Mouse (Mus musculus) bone marrow, adult 2 months (tissue): ENCODE results near the gene Proser1.

Source experiments
- CTCF ChIP-seq: fragments of 200-500 bp; IDR thresholded peaks from 2 replicates; pipeline ENCODE4 v1.5.1; 2011; ENCODE audit warnings: low read length, control low read depth; ENCODE audit not compliant: control insufficient read depth, insufficient read depth
- POLR2A ChIP-seq: fragments of 200-500 bp; IDR thresholded peaks from 2 replicates; pipeline ENCODE4 v1.6.1; 2011; ENCODE audit warnings: low read depth, mild to moderate bottlenecking, control low read depth, low read length, borderline replicate concordance; ENCODE audit not compliant: control insufficient read depth

GRCm38 (mm10) chr3:53421656-53422055, 41.8 kb upstream of the Proser1 start:
- TF ChIP-seq POLR2A (no peak), CTCF (no peak)
